Mouse (Mus musculus): ENCODE results near the gene Msx3. TPM values are rescaled to one million over a fixed set of nuclear protein-coding genes. Genes with fewer than 3 reads are reported as not detected.

Msx3 gene
- polyA plus RNA-seq, 1 experiment from 2014 or later, result not detected

DNA sequence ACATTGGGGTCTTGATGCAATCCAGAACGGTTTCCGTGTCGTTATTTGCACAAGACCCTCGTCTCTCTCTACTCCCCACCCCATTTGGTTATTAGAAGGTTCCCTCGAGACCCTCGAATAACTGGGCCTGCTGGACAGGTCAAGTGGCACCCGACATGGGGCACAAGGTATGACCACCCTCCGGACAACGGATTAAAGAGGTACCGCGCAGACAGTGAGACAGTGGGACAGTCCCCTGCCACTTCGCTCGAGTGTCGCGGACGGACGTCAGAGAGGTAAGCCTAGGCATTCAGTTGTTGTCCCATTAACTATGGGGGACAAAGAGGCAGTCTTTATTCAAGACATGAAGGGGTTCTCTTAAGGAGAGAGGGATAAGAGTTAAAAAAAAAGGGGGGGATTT is 37.6 kb downstream of the Msx3 start:
- no peak overlapping the region for H3K4me3 ChIP-seq (ENCODE audit: low read depth, low read length)
- DNase-seq (ENCODE audit: low spot score) (no peak), ATAC-seq (ENCODE audit: low read depth) (no peak)
- no peak overlapping the region for H3K9ac ChIP-seq (ENCODE audit: low read depth, low read length)
- 96% methylated on average over 17 of the region's 17 CpGs for WGBS
- no peaks in the 10 kb centered on the region for H3K27me3 ChIP-seq (replicated peaks; ENCODE audit: control insufficient read depth, insufficient read depth, low read length)
- H3K27ac ChIP-seq (replicated peaks; ENCODE audit: low read depth, low read length), result no peak overlapping the region
- peaks cover 30% of the 10 kb centered on the region for H3K36me3 ChIP-seq (ENCODE audit: control insufficient read depth, insufficient read depth, low read length)
- H3K4me2 ChIP-seq (ENCODE audit: low read depth, low read length), result no peak overlapping the region
- no peaks in the 10 kb centered on the region for H3K9me3 ChIP-seq (ENCODE audit: control insufficient read depth, low read length)
- no peaks in the 10 kb centered on the region for H3K4me1 ChIP-seq (ENCODE audit: control insufficient read depth, insufficient read depth, low read length)

GRCm38 (mm10) chr7:140007781-140008180 is 41.1 kb downstream of the Msx3 start:
- H3K4me1 ChIP-seq (ENCODE audit: control insufficient read depth, insufficient read depth, low read length), result no peaks in the 10 kb centered on the region
- no peak overlapping the region for H3K27ac ChIP-seq (replicated peaks; ENCODE audit: low read depth, low read length)
- no peak overlapping the region for H3K4me2 ChIP-seq (ENCODE audit: low read depth, low read length)
- H3K9me3 ChIP-seq (ENCODE audit: control insufficient read depth, low read length), result no peaks in the 10 kb centered on the region
- H3K27me3 ChIP-seq (replicated peaks; ENCODE audit: control insufficient read depth, insufficient read depth, low read length), result no peaks in the 10 kb centered on the region
- WGBS, result 96% methylated on average over 9 of the region's 9 CpGs
- H3K36me3 ChIP-seq (ENCODE audit: control insufficient read depth, insufficient read depth, low read length), result peaks cover 53% of the 10 kb centered on the region
- ATAC-seq (ENCODE audit: low read depth) (no peak), DNase-seq (ENCODE audit: low spot score) (no peak)
- H3K4me3 ChIP-seq (ENCODE audit: low read depth, low read length), result no peak overlapping the region
- no peak overlapping the region for H3K9ac ChIP-seq (ENCODE audit: low read depth, low read length)

- peaks cover 61% of the 10 kb centered on the region for H3K36me3 ChIP-seq (ENCODE audit: control insufficient read depth, insufficient read depth, low read length)
- no peaks in the 10 kb centered on the region for H3K27me3 ChIP-seq (replicated peaks; ENCODE audit: control insufficient read depth, insufficient read depth, low read length)
- no peaks in the 10 kb centered on the region for H3K4me1 ChIP-seq (ENCODE audit: control insufficient read depth, insufficient read depth, low read length)
- no peak overlapping the region for H3K9ac ChIP-seq (ENCODE audit: low read depth, low read length)
- ATAC-seq (ENCODE audit: low read depth) (no peak), DNase-seq (ENCODE audit: low spot score) (no peak)
- H3K4me3 ChIP-seq (ENCODE audit: low read depth, low read length), result no peak overlapping the region
- H3K27ac ChIP-seq (replicated peaks; ENCODE audit: low read depth, low read length), result no peak overlapping the region
- WGBS, result 89% methylated on average over 9 of the region's 9 CpGs
- H3K9me3 ChIP-seq (ENCODE audit: control insufficient read depth, low read length), result no peaks in the 10 kb centered on the region
- no peak overlapping the region for H3K4me2 ChIP-seq (ENCODE audit: low read depth, low read length)
These were observed 41.9 kb downstream of the Msx3 start for GRCm38 (mm10) chr7:140006861-140007611.

DNA sequence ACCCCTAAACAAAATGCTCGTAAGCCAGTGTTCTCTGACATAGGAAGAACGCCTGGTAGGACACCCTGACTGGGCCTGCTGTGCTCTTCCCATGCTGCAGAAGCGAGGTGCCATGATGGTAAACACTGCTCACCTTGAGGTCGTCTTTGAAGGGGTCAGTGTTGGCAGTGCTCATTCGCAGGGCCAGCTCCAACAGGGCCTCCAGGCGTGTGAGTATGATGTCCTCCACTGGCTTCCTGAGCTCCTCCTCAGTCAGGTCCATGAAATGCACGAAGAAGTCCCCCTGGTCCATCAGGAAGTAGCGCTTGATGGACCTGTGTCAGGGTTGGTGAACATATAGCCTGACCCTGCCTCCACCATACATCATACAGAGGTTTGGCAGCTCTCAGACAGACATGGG is 44.2 kb downstream of the Msx3 start:
- H3K9ac ChIP-seq (ENCODE audit: low read depth, low read length), result no peak overlapping the region
- no peaks in the 10 kb centered on the region for H3K9me3 ChIP-seq (ENCODE audit: control insufficient read depth, low read length)
- no peaks in the 10 kb centered on the region for H3K4me1 ChIP-seq (ENCODE audit: control insufficient read depth, insufficient read depth, low read length)
- no peaks in the 10 kb centered on the region for H3K27me3 ChIP-seq (replicated peaks; ENCODE audit: control insufficient read depth, insufficient read depth, low read length)
- peaks cover 71% of the 10 kb centered on the region for H3K36me3 ChIP-seq (ENCODE audit: control insufficient read depth, insufficient read depth, low read length)
- ATAC-seq (ENCODE audit: low read depth), result no peak
- WGBS, result 94% methylated on average over 7 of the region's 8 CpGs
- H3K27ac ChIP-seq (replicated peaks; ENCODE audit: low read depth, low read length), result no peak overlapping the region
- H3K4me3 ChIP-seq (ENCODE audit: low read depth, low read length), result no peak overlapping the region
- no peak for DNase-seq (ENCODE audit: low spot score)
- no peak overlapping the region for H3K4me2 ChIP-seq (ENCODE audit: low read depth, low read length)

DNA sequence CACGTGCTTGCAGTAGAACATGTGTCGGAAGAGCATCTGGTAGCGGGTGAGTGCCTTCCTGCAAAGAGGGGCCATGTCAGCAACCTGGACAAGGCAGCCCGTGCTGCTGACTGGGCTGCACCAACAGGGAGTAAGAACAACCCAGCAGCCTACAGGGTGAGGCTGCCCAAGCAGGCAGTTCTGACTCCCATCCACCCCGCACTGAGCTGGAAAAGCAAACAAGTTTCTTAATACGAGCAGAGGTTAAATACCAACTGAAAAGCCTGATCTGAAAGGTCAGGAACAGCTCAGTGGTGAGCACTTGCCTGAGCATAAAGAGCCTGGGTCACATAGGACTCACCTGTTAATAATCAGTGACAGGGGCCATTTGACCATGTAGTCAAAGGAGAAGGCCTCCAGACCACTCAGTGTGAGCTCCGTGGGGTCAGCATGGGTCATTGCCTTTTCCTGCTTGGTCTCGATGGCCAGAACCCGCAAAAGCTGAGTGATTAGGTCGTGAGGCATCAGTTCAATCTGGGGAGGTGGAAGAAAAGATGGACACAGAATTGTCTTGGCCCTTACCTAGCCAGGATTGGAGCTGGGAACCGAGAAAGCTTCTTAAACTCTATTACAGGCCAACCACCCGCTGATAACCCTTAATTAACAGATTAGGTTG is 47.7 kb downstream of the Msx3 start:
- H3K36me3 ChIP-seq (ENCODE audit: control insufficient read depth, insufficient read depth, low read length), result peaks cover 89% of the 10 kb centered on the region
- H3K27me3 ChIP-seq (replicated peaks; ENCODE audit: control insufficient read depth, insufficient read depth, low read length), result no peaks in the 10 kb centered on the region
- H3K27ac ChIP-seq (replicated peaks; ENCODE audit: low read depth, low read length), result no peak overlapping the region
- no peaks in the 10 kb centered on the region for H3K4me1 ChIP-seq (ENCODE audit: control insufficient read depth, insufficient read depth, low read length)
- DNase-seq (ENCODE audit: low spot score), result no peak
- H3K4me2 ChIP-seq (ENCODE audit: low read depth, low read length), result no peak overlapping the region
- ATAC-seq (ENCODE audit: low read depth), result no peak
- no peak overlapping the region for H3K9ac ChIP-seq (ENCODE audit: low read depth, low read length)
- 48% methylated on average over 12 of the region's 12 CpGs for WGBS
- no peaks in the 10 kb centered on the region for H3K9me3 ChIP-seq (ENCODE audit: control insufficient read depth, low read length)
- H3K4me3 ChIP-seq (ENCODE audit: low read depth, low read length), result no peak overlapping the region

GRCm38 (mm10) chr7:139998691-139999350 is 50.1 kb downstream of the Msx3 start:
- Histone ChIP-seq H3K4me2 (ENCODE audit: low read depth, low read length) (no peak overlapping the region), H3K36me3 (ENCODE audit: control insufficient read depth, insufficient read depth, low read length) (peaks cover 80% of the 10 kb centered on the region), H3K9ac (ENCODE audit: low read depth, low read length) (no peak overlapping the region), H3K27ac (replicated peaks; ENCODE audit: low read depth, low read length) (no peak overlapping the region), H3K4me3 (ENCODE audit: low read depth, low read length) (no peak overlapping the region), H3K4me1 (ENCODE audit: control insufficient read depth, insufficient read depth, low read length) (no peaks in the 10 kb centered on the region), H3K27me3 (replicated peaks; ENCODE audit: control insufficient read depth, insufficient read depth, low read length) (no peaks in the 10 kb centered on the region), H3K9me3 (ENCODE audit: control insufficient read depth, low read length) (no peaks in the 10 kb centered on the region)
- 93% methylated on average over 13 of the region's 13 CpGs for WGBS
- DNase-seq (ENCODE audit: low spot score), result no peak
- ATAC-seq (ENCODE audit: low read depth), result no peak

Other genes with a start within 250 kb of the Msx3 start
- gene Adgra1, start 214.9 kb downstream of the Msx3 start, polyA plus RNA-seq (2014; fragmentation: Nextera tagmentation; extraction: Ambion mirVana), result 0.81 and 0.93 TPM in 2 replicates
- 0.77 and 1.5 TPM in 2 replicates for gene Kndc1, start 154.4 kb downstream of the Msx3 start, polyA plus RNA-seq (2014; fragmentation: Nextera tagmentation; extraction: Ambion mirVana)
- gene Utf1, start 105.3 kb downstream of the Msx3 start, polyA plus RNA-seq (2014; fragmentation: Nextera tagmentation; extraction: Ambion mirVana), result 0.22 TPM in 1 of 2 replicates, not detected in the other
- 0.48 and 2.4 TPM in 2 replicates for gene 6430531B16Rik, start 70.3 kb downstream of the Msx3 start, polyA plus RNA-seq (2014; fragmentation: Nextera tagmentation; extraction: Ambion mirVana)
- gene Adam8, start 56.5 kb downstream of the Msx3 start, polyA plus RNA-seq (2014; fragmentation: Nextera tagmentation; extraction: Ambion mirVana), result 1.5 and 2.4 TPM in 2 replicates
- 31.1 and 31.4 TPM in 2 replicates for gene Zfp511, start 12.7 kb downstream of the Msx3 start, polyA plus RNA-seq (2014; fragmentation: Nextera tagmentation; extraction: Ambion mirVana)
- gene Tubgcp2, start 12.4 kb downstream of the Msx3 start, polyA plus RNA-seq (2014; fragmentation: Nextera tagmentation; extraction: Ambion mirVana), result 46.2 and 58.5 TPM in 2 replicates
- gene Caly, start 33.5 kb upstream of the Msx3 start, polyA plus RNA-seq (2014; fragmentation: Nextera tagmentation; extraction: Ambion mirVana), result 3.4 and 3.6 TPM in 2 replicates
- gene Prap1, start 44.3 kb upstream of the Msx3 start, polyA plus RNA-seq (2014; fragmentation: Nextera tagmentation; extraction: Ambion mirVana), result 0.60 TPM in 1 of 2 replicates, not detected in the other
- gene Fuom, start 53.4 kb upstream of the Msx3 start, polyA plus RNA-seq (2014; fragmentation: Nextera tagmentation; extraction: Ambion mirVana), result 26.0 and 29.4 TPM in 2 replicates
- gene Paox, start 66.7 kb upstream of the Msx3 start, polyA plus RNA-seq (2014; fragmentation: Nextera tagmentation; extraction: Ambion mirVana), result 16.7 and 17.8 TPM in 2 replicates
- 136 and 146 TPM in 2 replicates for gene Echs1, start 67.4 kb upstream of the Msx3 start, polyA plus RNA-seq (2014; fragmentation: Nextera tagmentation; extraction: Ambion mirVana)
- 25.0 and 25.4 TPM in 2 replicates for gene Mtg1, start 88.5 kb upstream of the Msx3 start, polyA plus RNA-seq (2014; fragmentation: Nextera tagmentation; extraction: Ambion mirVana)
- gene Sprn, start 105.8 kb upstream of the Msx3 start, polyA plus RNA-seq (2014; fragmentation: Nextera tagmentation; extraction: Ambion mirVana), result 1.6 and 2.5 TPM in 2 replicates
- gene Olfr522, start 115.7 kb upstream of the Msx3 start, polyA plus RNA-seq (2014; fragmentation: Nextera tagmentation; extraction: Ambion mirVana), result not detected in 2 replicates
- 0.20 and 0.22 TPM in 2 replicates for gene Olfr523, start 124.1 kb upstream of the Msx3 start, polyA plus RNA-seq (2014; fragmentation: Nextera tagmentation; extraction: Ambion mirVana)
- gene Olfr524, start 156.9 kb upstream of the Msx3 start, polyA plus RNA-seq (2014; fragmentation: Nextera tagmentation; extraction: Ambion mirVana), result 0.25 TPM in 1 of 2 replicates, not detected in the other
- gene Cd163l1, start 169.2 kb upstream of the Msx3 start, polyA plus RNA-seq (2014; fragmentation: Nextera tagmentation; extraction: Ambion mirVana), result 0.06 TPM in 1 of 2 replicates, not detected in the other
- gene 5830411N06Rik, start 198.2 kb upstream of the Msx3 start, polyA plus RNA-seq (2014; fragmentation: Nextera tagmentation; extraction: Ambion mirVana), result not detected in 2 replicates

All from embryonic facial prominence, embryonic 14.5 days (tissue).